Mouse (Mus musculus) MEL (cell line): ENCODE data around the gene 7420426K07Rik. TPM values are rescaled to one million over a fixed set of nuclear protein-coding genes. Genes with fewer than 3 reads are reported as not detected.

Experiments used
- DNase-seq: peaks from one replicate; pipeline ENCODE4 v3.0.0; 2011; ENCODE audit warnings: low read depth, low spot score
- H3K27ac ChIP-seq: 2 replicates; pipeline ENCODE4 v1.5.1; 2012; ENCODE audit warnings: low read depth, mild to moderate bottlenecking, control low read depth, low read length, moderate library complexity; ENCODE audit not compliant: control insufficient read depth
- H3K27me3 ChIP-seq, 2 experiments: fragments of 150-350 bp in 1 of 2; sonication (generic) in 1 of 2; 2 replicates each; pipeline ENCODE4 v1.6.1; 2012; ENCODE audit warnings: low read length in 2 of 2, mild to moderate bottlenecking in 2 of 2, improper control_type of control experiment in 1 of 2, moderate library complexity in 1 of 2; ENCODE audit not compliant: insufficient read depth in 2 of 2, control insufficient read depth in 1 of 2
- H3K36me3 ChIP-seq, 2 experiments: 2 replicates each; pipeline ENCODE4 v1.6.1; 2012 to 2014; ENCODE audit warnings: low read length in 2 of 2, improper control_type of control experiment in 1 of 2, inconsistent platforms in 1 of 2, mild to moderate bottlenecking in 1 of 2; ENCODE audit not compliant: insufficient read depth in 2 of 2, control insufficient read depth in 1 of 2
- H3K4me1 ChIP-seq, 2 experiments: fragments of 150-350 bp in 1 of 2; sonication (generic) in 1 of 2; 2 replicates each; pipeline ENCODE4 v1.6.1; 2012; ENCODE audit warnings: low read length in 2 of 2, improper control_type of control experiment in 1 of 2, mild to moderate bottlenecking in 1 of 2; ENCODE audit not compliant: insufficient read depth in 2 of 2, control insufficient read depth in 1 of 2
- H3K4me3 ChIP-seq, 2 experiments: fragments of 150-350 bp in 1 of 2; sonication (generic) in 1 of 2; 2 replicates each; pipeline ENCODE4 v1.5.1; 2012; ENCODE audit warnings: low read depth in 2 of 2, low read length in 2 of 2, mild to moderate bottlenecking in 2 of 2, moderate library complexity in 2 of 2, control low read depth in 1 of 2, improper control_type of control experiment in 1 of 2; ENCODE audit not compliant: control insufficient read depth in 1 of 2, insufficient read depth in 1 of 2
- H3K79me2 ChIP-seq: 2 replicates; pipeline ENCODE4 v1.6.1; 2012; ENCODE audit warnings: mild to moderate bottlenecking, low read length, moderate library complexity; ENCODE audit not compliant: control insufficient read depth, poor library complexity, insufficient read depth
- H3K9ac ChIP-seq: 2 replicates; pipeline ENCODE4 v1.6.1; 2012; ENCODE audit warnings: low read depth, mild to moderate bottlenecking, control low read depth, low read length, moderate library complexity; ENCODE audit not compliant: control insufficient read depth, poor library complexity, severe bottlenecking
- H3K9me3 ChIP-seq: fragments of 150-350 bp; sonication (generic); replicated peaks from 2 replicates; pipeline ENCODE4 v1.6.1; 2012; ENCODE audit warnings: mild to moderate bottlenecking, low read length, improper control_type of control experiment, moderate library complexity; ENCODE audit not compliant: insufficient read depth
- BHLHE40 ChIP-seq: IDR thresholded peaks from 2 replicates; pipeline ENCODE4 v1.6.1; 2012; ENCODE audit warnings: low read depth, mild to moderate bottlenecking, inconsistent platforms, low read length, improper control_type of control experiment, borderline replicate concordance
- CHD1 ChIP-seq: IDR thresholded peaks from 2 replicates; pipeline ENCODE4 v1.6.1; 2012; ENCODE audit warnings: low read depth, mild to moderate bottlenecking, inconsistent platforms, low read length, improper control_type of control experiment
- CTCF ChIP-seq, 3 experiments: IDR thresholded peaks in 2 of 3; conservative IDR thresholded peaks in 1 of 3; 2 replicates each; pipeline ENCODE4 v1.5.1; 2011 to 2012; ENCODE audit warnings: low read length in 3 of 3, low read depth in 2 of 3, mild to moderate bottlenecking in 2 of 3, improper control_type of control experiment in 1 of 3, inconsistent platforms in 1 of 3, mixed read lengths in 1 of 3, moderate library complexity in 1 of 3; ENCODE audit not compliant: control insufficient read depth in 1 of 3, insufficient read depth in 1 of 3, poor library complexity in 1 of 3, severe bottlenecking in 1 of 3
- E2F4 ChIP-seq: IDR thresholded peaks from 2 replicates; pipeline ENCODE4 v1.6.1; 2011; ENCODE audit warnings: low read depth, low read length, improper control_type of control experiment, borderline replicate concordance
- EP300 ChIP-seq, 2 experiments: IDR thresholded peaks; 2 replicates each; pipeline ENCODE4 v1.6.1; 2011; ENCODE audit warnings: improper control_type of control experiment in 2 of 2, low read length in 2 of 2, low read depth in 1 of 2, mild to moderate bottlenecking in 1 of 2
- HCFC1 ChIP-seq: IDR thresholded peaks from 2 replicates; pipeline ENCODE4 v1.6.1; 2012; ENCODE audit warnings: low read depth, mild to moderate bottlenecking, inconsistent platforms, low read length, improper control_type of control experiment, moderate library complexity
- KAT2A ChIP-seq: conservative IDR thresholded peaks from 2 replicates; pipeline ENCODE4 v1.6.1; 2012; ENCODE audit warnings: low read depth, low read length, improper control_type of control experiment, inconsistent platforms
- MAX ChIP-seq: IDR thresholded peaks from 2 replicates; pipeline ENCODE4 v1.6.1; 2011; ENCODE audit warnings: low read length, improper control_type of control experiment
- MAZ ChIP-seq: IDR thresholded peaks from 2 replicates; pipeline ENCODE4 v1.6.1; 2012; ENCODE audit warnings: low read depth, mild to moderate bottlenecking, inconsistent platforms, low read length, improper control_type of control experiment
- MEF2A ChIP-seq: IDR thresholded peaks from 2 replicates; pipeline ENCODE4 v1.6.1; 2014; ENCODE audit warnings: low read depth, mild to moderate bottlenecking, inconsistent platforms, low read length, improper control_type of control experiment; ENCODE audit not compliant: poor library complexity, insufficient replicate concordance, severe bottlenecking; ENCODE audit errors: extremely low read depth
- NELFE ChIP-seq: IDR thresholded peaks from 2 replicates; pipeline ENCODE4 v1.6.1; 2011; ENCODE audit warnings: low read depth, low read length, improper control_type of control experiment
- POLR2A ChIP-seq, 2 experiments: IDR thresholded peaks; 2 replicates each; pipeline ENCODE4 v1.6.1; 2011 to 2012; ENCODE audit warnings: low read length in 2 of 2, mild to moderate bottlenecking in 2 of 2, control low read depth in 1 of 2, improper control_type of control experiment in 1 of 2, low read depth in 1 of 2, moderate library complexity in 1 of 2; ENCODE audit not compliant: control insufficient read depth in 1 of 2, insufficient read depth in 1 of 2, poor library complexity in 1 of 2
- POLR2AphosphoS2 ChIP-seq: IDR thresholded peaks from 2 replicates; pipeline ENCODE4 v1.6.1; 2011; ENCODE audit warnings: low read length, improper control_type of control experiment
- RAD21 ChIP-seq: IDR thresholded peaks from 2 replicates; pipeline ENCODE4 v1.6.1; 2011; ENCODE audit warnings: mild to moderate bottlenecking, low read depth, low read length, improper control_type of control experiment
- SIN3A ChIP-seq: IDR thresholded peaks from 2 replicates; pipeline ENCODE4 v1.6.1; 2012; ENCODE audit warnings: low read length, improper control_type of control experiment, inconsistent platforms
- SMC3 ChIP-seq: IDR thresholded peaks from 2 replicates; pipeline ENCODE4 v1.6.1; 2011; ENCODE audit warnings: low read depth, low read length, improper control_type of control experiment
- TAL1 ChIP-seq: IDR thresholded peaks from 2 replicates; pipeline ENCODE4 v1.6.1; 2012; ENCODE audit warnings: mild to moderate bottlenecking, inconsistent platforms, low read length, moderate library complexity, mixed read lengths
- TCF12 ChIP-seq: IDR thresholded peaks from 2 replicates; pipeline ENCODE4 v1.6.1; 2014; ENCODE audit warnings: low read depth, mild to moderate bottlenecking, inconsistent platforms, low read length, improper control_type of control experiment, moderate library complexity
- UBTF ChIP-seq: IDR thresholded peaks from 2 replicates; pipeline ENCODE4 v1.6.1; 2012; ENCODE audit warnings: low read depth, mild to moderate bottlenecking, inconsistent platforms, low read length, improper control_type of control experiment, moderate library complexity, borderline replicate concordance; ENCODE audit not compliant: insufficient read depth
- USF1 ChIP-seq: IDR thresholded peaks from 2 replicates; pipeline ENCODE4 v1.6.1; 2014; ENCODE audit warnings: low read depth, mild to moderate bottlenecking, inconsistent platforms, low read length, improper control_type of control experiment, moderate library complexity
- USF2 ChIP-seq, 2 experiments: IDR thresholded peaks; 2 replicates each; pipeline ENCODE4 v1.6.1; 2011 to 2012; ENCODE audit warnings: improper control_type of control experiment in 2 of 2, low read length in 2 of 2, borderline replicate concordance in 1 of 2, inconsistent platforms in 1 of 2, low read depth in 1 of 2, mild to moderate bottlenecking in 1 of 2; ENCODE audit not compliant: insufficient read depth in 1 of 2
- ZKSCAN1 ChIP-seq: IDR thresholded peaks from 2 replicates; pipeline ENCODE4 v1.6.1; 2012; ENCODE audit warnings: low read depth, mild to moderate bottlenecking, inconsistent platforms, low read length, improper control_type of control experiment, moderate library complexity
- ZMIZ1 ChIP-seq: IDR thresholded peaks from 2 replicates; pipeline ENCODE4 v1.6.1; 2012; ENCODE audit warnings: low read depth, mild to moderate bottlenecking, inconsistent platforms, low read length, improper control_type of control experiment, moderate library complexity
- polyA plus RNA-seq, 2 experiments: library from polyadenylated mRNA; stranded (reverse) in 1 of 2; unstranded in 1 of 2; fragments of >175 nt in 1 of 2; fragments of >200 nt in 1 of 2; gene quantifications; 2 replicates each; pipeline versions ENCODE4 v1.2.1 to v1.2.4; 2012; ENCODE audit warnings: low replicate concordance in 2 of 2, low read depth in 1 of 2; ENCODE audit not compliant: insufficient read length in 2 of 2, insufficient read depth in 1 of 2, missing spikeins in 1 of 2
- total RNA-seq: library from RNA; depleted of rRNA; stranded (reverse); fragments of 300-350 nt; gene quantifications from 2 replicates; pipeline ENCODE4 v1.2.3, GENCODE M21; 2012; rRNA removed

The 7420426K07Rik gene
- total RNA-seq = not detected in 2 replicates
- polyA plus RNA-seq = not detected

- no peak within 1 kb of the TSS for H3K27ac ChIP-seq
- no peaks in the 10 kb centered on the region for H3K27me3 ChIP-seq
- H3K4me3 ChIP-seq = no peak within 1 kb of the TSS
- H3K9ac ChIP-seq = no peak within 1 kb of the TSS
- no peaks in the 10 kb centered on the region for H3K36me3 ChIP-seq
- TF ChIP-seq TCF12 (no peak), SMC3 (no peak), CHD1 (no peak), EP300 (IDR thresholded peaks at IDR 0.05; ENCODE audit: low read depth in 1 of 2, low read length in 2 of 2) (no peak), USF2 (IDR thresholded peaks at IDR 0.05; ENCODE audit: borderline replicate concordance in 1 of 2, insufficient read depth in 1 of 2, low read depth in 1 of 2, low read length in 2 of 2) (no peak), UBTF (no peak), TAL1 (no peak), KAT2A (no peak), POLR2AphosphoS2 (no peak), E2F4 (no peak), MAX (no peak), BHLHE40 (no peak), NELFE (no peak)
- no peak for DNase-seq
- no peaks in the 10 kb centered on the region for H3K4me1 ChIP-seq
- H3K9me3 ChIP-seq = no peaks in the 10 kb centered on the region
- H3K79me2 ChIP-seq = no peaks in the 10 kb centered on the region
These were observed at the start of gene 7420426K07Rik for GRCm38 (mm10) chr9:98902819-98903218. Gene 7420426K07Rik, plus strand, starts transcription at chr9:98903119.

GRCm38 (mm10) chr9:98856210-98856609, 46.7 kb upstream of the 7420426K07Rik start, which contains the start of gene Prr23a2:
Gene Prr23a2, plus strand, starts transcription at chr9:98856494.
- Histone ChIP-seq H3K27me3 (no peaks in the 10 kb centered on the region), H3K9ac (no peak within 1 kb of the TSS), H3K27ac (no peak within 1 kb of the TSS), H3K36me3 (no peaks in the 10 kb centered on the region), H3K4me3 (no peak within 1 kb of the TSS), H3K9me3 (no peaks in the 10 kb centered on the region), H3K79me2 (no peaks in the 10 kb centered on the region), H3K4me1 (no peaks in the 10 kb centered on the region)
- no peak for DNase-seq
- TF ChIP-seq RAD21 (no peak), POLR2A (IDR thresholded peaks at IDR 0.05; ENCODE audit: control insufficient read depth in 1 of 2, insufficient read depth in 1 of 2, low read depth in 1 of 2, low read length in 2 of 2, poor library complexity in 1 of 2) (no peak), ZMIZ1 (no peak), UBTF (no peak), MAZ (no peak), EP300 (IDR thresholded peaks at IDR 0.05; ENCODE audit: low read depth in 1 of 2, low read length in 2 of 2) (no peak), KAT2A (no peak), NELFE (no peak), USF2 (IDR thresholded peaks at IDR 0.05; ENCODE audit: borderline replicate concordance in 1 of 2, insufficient read depth in 1 of 2, low read depth in 1 of 2, low read length in 2 of 2) (no peak), SIN3A (no peak), ZKSCAN1 (no peak), HCFC1 (no peak), MEF2A (no peak), CTCF (IDR thresholded peaks at IDR 0.05 in 2 of 3, conservative IDR thresholded peaks at IDR 0.05 in 1 of 3; ENCODE audit: control insufficient read depth in 1 of 3, insufficient read depth in 1 of 3, low read depth in 2 of 3, low read length in 3 of 3, poor library complexity in 1 of 3, severe bottlenecking in 1 of 3) (no peak), USF1 (no peak)
